Mouse (Mus musculus): ENCODE data around the gene Ccdc191. TPM values are rescaled to one million over a fixed set of nuclear protein-coding genes. Genes with fewer than 3 reads are reported as not detected.

Gene Ccdc191
- polyA plus RNA-seq, 1 experiment from 2014 or later: 11.1 TPM

DNA sequence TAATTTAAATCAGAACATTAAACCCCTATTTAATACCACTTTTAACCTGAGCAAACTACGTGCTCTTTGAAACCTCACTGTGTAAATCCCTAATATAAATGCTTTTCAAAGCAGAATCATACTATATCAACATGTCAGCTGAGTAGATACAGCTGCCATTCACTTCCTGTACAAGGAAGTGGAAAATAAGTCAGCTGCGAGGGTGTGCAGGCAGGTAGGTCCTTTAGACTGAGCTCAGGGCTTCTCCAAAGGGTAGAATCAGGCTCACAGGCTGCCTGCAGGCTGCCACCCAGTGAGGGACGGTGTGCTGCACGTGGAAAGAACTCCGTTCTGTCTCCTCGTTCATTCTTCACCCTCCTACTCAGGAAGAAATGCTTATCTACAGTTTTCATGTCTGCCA lies 65.3 kb downstream of the Ccdc191 start:
- Histone ChIP-seq H3K27me3 (ENCODE audit: insufficient read depth, low read length) (no peaks in the 10 kb centered on the region), H3K27ac (no peak overlapping the region), H3K4me1 (replicated peaks; ENCODE audit: insufficient read depth, low read length) (no peaks in the 10 kb centered on the region), H3K9ac (ENCODE audit: low read depth, low read length) (no peak overlapping the region), H3K4me2 (ENCODE audit: low read length) (no peak overlapping the region), H3K9me3 (replicated peaks; ENCODE audit: low read length) (no peaks in the 10 kb centered on the region), H3K4me3 (replicated peaks; ENCODE audit: low read depth, low read length) (no peak overlapping the region), H3K36me3 (ENCODE audit: insufficient read depth, low read length) (0 out of 2 replicates have a peak, but pooled peaks cover 9% of the 10 kb centered on the region)
- 63% methylated on average over 6 of the region's 6 CpGs for WGBS
- DNase-seq (ENCODE audit: low spot score) (no peak), ATAC-seq (replicated peaks; ENCODE audit: low FRiP score, low read depth) (no peak)
- TF ChIP-seq CTCF (IDR thresholded peaks at IDR 0.05; ENCODE audit: low read depth): no peak

DNA sequence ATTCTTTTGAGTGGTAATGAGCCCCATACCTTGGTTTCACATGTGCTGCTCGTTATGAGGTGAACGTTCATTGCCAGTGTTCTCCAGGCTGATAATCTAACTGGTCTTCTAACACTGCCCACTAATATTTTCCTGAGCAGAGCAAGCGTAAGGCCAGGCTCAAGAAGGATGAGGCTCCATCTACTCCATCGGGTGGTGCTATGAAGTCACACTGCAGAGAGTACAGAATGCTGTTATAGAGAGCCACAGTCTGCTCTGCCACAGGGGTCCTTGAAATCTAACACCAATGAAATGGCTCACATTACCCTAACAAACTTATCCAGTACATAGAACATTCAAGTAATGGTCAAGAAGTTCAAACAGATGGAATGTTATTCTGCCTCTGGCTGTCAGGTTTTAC lies 68.4 kb downstream of the Ccdc191 start:
- H3K27me3 ChIP-seq (ENCODE audit: insufficient read depth, low read length): no peaks in the 10 kb centered on the region
- DNase-seq (ENCODE audit: low spot score) (peak; percentile 5), ATAC-seq (replicated peaks; ENCODE audit: low FRiP score, low read depth) (no peak)
- H3K4me2 ChIP-seq (ENCODE audit: low read length): no peak overlapping the region
- H3K4me3 ChIP-seq (replicated peaks; ENCODE audit: low read depth, low read length): no peak overlapping the region
- WGBS: 83% methylated on average over 4 of the region's 4 CpGs
- no peak overlapping the region for H3K9ac ChIP-seq (ENCODE audit: low read depth, low read length)
- no peak overlapping the region for H3K27ac ChIP-seq
- no peaks in the 10 kb centered on the region for H3K9me3 ChIP-seq (replicated peaks; ENCODE audit: low read length)
- 0 out of 2 replicates have a peak, but pooled peaks cover 4% of the 10 kb centered on the region for H3K36me3 ChIP-seq (ENCODE audit: insufficient read depth, low read length)
- no peaks in the 10 kb centered on the region for H3K4me1 ChIP-seq (replicated peaks; ENCODE audit: insufficient read depth, low read length)
- TF ChIP-seq CTCF (IDR thresholded peaks at IDR 0.05; ENCODE audit: low read depth): no peak

DNA sequence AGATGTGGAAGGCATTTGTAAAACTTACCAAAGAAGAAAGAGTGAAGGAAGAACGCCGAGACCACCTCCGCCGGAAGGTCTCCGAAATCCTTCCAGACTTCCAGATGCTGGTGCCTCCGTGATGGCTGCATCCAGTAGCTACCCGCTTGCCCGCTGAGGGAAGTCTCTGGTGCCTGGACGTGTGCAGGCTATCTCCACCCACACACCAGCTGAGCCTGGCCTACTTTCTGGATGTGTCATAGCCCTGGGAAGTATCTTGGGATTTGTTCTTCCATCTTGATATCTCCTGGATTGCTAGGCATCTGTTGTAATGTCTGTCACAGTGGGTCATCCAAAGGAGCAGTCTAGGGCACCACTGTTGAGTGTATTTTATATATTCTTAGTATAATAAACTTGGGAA lies 73.7 kb downstream of the Ccdc191 start:
- 93% methylated on average over 9 of the region's 9 CpGs for WGBS
- Histone ChIP-seq H3K4me1 (replicated peaks; ENCODE audit: insufficient read depth, low read length) (no peaks in the 10 kb centered on the region), H3K4me2 (ENCODE audit: low read length) (no peak overlapping the region), H3K27ac (no peak overlapping the region), H3K9ac (ENCODE audit: low read depth, low read length) (no peak overlapping the region), H3K36me3 (ENCODE audit: insufficient read depth, low read length) (0 out of 2 replicates have a peak, but pooled peaks cover 4% of the 10 kb centered on the region), H3K27me3 (ENCODE audit: insufficient read depth, low read length) (no peaks in the 10 kb centered on the region), H3K4me3 (replicated peaks; ENCODE audit: low read depth, low read length) (no peak overlapping the region), H3K9me3 (replicated peaks; ENCODE audit: low read length) (no peaks in the 10 kb centered on the region)
- TF ChIP-seq CTCF (IDR thresholded peaks at IDR 0.05; ENCODE audit: low read depth): no peak
- DNase-seq (ENCODE audit: low spot score) (no peak), ATAC-seq (replicated peaks; ENCODE audit: low FRiP score, low read depth) (no peak)

DNA sequence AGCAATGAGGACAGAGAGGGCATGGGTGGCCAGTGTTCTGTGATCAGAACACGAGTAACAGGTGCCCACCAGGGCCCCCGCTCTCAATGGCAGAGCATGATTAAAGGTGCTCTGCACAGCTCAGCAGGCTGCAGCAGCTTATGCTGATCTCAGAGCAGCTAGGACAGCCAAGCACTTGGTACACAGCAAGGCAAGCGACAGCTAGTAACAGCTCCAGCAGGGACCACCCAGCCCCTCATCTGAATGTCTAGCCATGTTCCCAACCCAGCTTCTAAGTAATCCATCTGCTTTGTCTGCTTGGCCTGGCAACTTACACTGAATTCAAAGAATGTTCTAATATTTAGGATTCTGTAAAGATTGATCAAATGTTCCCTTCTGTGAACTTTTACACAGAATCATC lies 74.2 kb downstream of the Ccdc191 start:
- Histone ChIP-seq H3K27me3 (ENCODE audit: insufficient read depth, low read length) (no peaks in the 10 kb centered on the region), H3K9ac (ENCODE audit: low read depth, low read length) (no peak overlapping the region), H3K4me1 (replicated peaks; ENCODE audit: insufficient read depth, low read length) (no peaks in the 10 kb centered on the region), H3K9me3 (replicated peaks; ENCODE audit: low read length) (no peaks in the 10 kb centered on the region), H3K27ac (no peak overlapping the region), H3K4me3 (replicated peaks; ENCODE audit: low read depth, low read length) (no peak overlapping the region), H3K4me2 (ENCODE audit: low read length) (no peak overlapping the region), H3K36me3 (ENCODE audit: insufficient read depth, low read length) (0 out of 2 replicates have a peak, but pooled peaks cover 4% of the 10 kb centered on the region)
- WGBS: 84% methylated on average over 3 of the region's 3 CpGs
- no peak for DNase-seq (ENCODE audit: low spot score)
- ATAC-seq (replicated peaks; ENCODE audit: low FRiP score, low read depth): no peak
- TF ChIP-seq CTCF (IDR thresholded peaks at IDR 0.05; ENCODE audit: low read depth): no peak

DNA sequence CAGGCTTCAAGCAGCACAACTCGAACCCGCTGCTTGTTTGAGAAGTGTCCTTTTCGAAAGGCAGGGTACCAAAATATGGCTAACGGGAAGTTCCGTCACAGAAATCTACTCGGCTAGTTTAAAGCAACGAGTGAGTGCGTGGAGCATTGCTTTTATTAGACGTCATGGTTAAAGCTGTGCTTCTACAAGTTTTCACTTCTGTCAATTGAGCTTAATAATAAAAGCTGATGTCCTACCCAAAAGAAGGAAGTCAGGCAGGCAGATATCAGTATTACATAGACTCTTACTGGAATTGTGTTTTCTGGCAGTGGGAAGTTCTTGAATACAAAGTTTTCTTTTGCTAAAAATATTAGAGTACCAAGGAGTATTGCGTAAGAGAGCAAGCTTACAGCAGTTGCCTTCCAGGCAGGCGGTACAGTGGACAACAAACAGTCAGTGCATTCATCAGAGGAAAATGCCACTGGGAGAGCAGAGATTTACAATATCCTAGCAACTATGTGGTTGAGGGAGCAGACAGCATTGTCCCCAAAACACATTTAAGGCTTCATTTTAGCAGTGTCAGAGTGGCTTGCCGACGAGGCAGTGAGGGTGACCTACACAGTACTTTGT lies 76.3 kb downstream of the Ccdc191 start:
- ATAC-seq (replicated peaks; ENCODE audit: low FRiP score, low read depth): no peak

DNA sequence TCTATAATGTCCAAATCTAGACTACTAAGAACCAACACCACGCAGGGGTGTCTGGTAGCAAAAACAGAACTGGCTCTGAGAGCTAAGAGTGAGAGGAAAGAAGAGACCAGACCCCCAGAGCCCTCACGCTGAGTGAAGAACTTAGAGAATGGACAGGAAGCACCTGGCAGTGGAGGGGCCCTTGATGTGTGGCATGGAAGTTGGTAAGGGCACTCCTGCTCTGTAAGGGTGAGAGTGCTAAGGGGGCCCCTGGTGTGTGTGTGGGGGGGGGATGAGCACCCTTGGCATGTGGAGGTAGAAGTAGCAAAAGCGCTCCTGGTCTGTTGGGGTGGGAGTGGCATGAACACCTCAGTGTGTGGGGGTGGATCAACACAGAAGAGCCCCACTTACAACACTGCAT lies 80.8 kb downstream of the Ccdc191 start:
- TF ChIP-seq CTCF (IDR thresholded peaks at IDR 0.05; ENCODE audit: low read depth): no peak
- WGBS: 83% methylated on average over 3 of the region's 3 CpGs
- ATAC-seq (replicated peaks; ENCODE audit: low FRiP score, low read depth) (no peak), DNase-seq (ENCODE audit: low spot score) (no peak)
- H3K9ac ChIP-seq (ENCODE audit: low read depth, low read length): no peak overlapping the region
- H3K4me3 ChIP-seq (replicated peaks; ENCODE audit: low read depth, low read length): no peak overlapping the region
- H3K9me3 ChIP-seq (replicated peaks; ENCODE audit: low read length): no peaks in the 10 kb centered on the region
- H3K27ac ChIP-seq: no peak overlapping the region
- no peaks in the 10 kb centered on the region for H3K36me3 ChIP-seq (ENCODE audit: insufficient read depth, low read length)
- no peaks in the 10 kb centered on the region for H3K4me1 ChIP-seq (replicated peaks; ENCODE audit: insufficient read depth, low read length)
- H3K27me3 ChIP-seq (ENCODE audit: insufficient read depth, low read length): no peaks in the 10 kb centered on the region
- no peak overlapping the region for H3K4me2 ChIP-seq (ENCODE audit: low read length)

More for the DNA sequence above, 76.3 kb downstream of the Ccdc191 start:
- Histone ChIP-seq H3K36me3 (ENCODE audit: insufficient read depth, low read length) (no peaks in the 10 kb centered on the region), H3K27me3 (ENCODE audit: insufficient read depth, low read length) (no peaks in the 10 kb centered on the region), H3K27ac (no peak overlapping the region), H3K4me1 (replicated peaks; ENCODE audit: insufficient read depth, low read length) (no peaks in the 10 kb centered on the region), H3K9ac (ENCODE audit: low read depth, low read length) (no peak overlapping the region), H3K4me3 (replicated peaks; ENCODE audit: low read depth, low read length) (no peak overlapping the region), H3K4me2 (ENCODE audit: low read length) (no peak overlapping the region), H3K9me3 (replicated peaks; ENCODE audit: low read length) (no peaks in the 10 kb centered on the region)
- 90% methylated on average over 13 of the region's 13 CpGs for WGBS
- no peak for TF ChIP-seq CTCF (IDR thresholded peaks at IDR 0.05; ENCODE audit: low read depth)
- DNase-seq (ENCODE audit: low spot score): peak; percentile 1

DNA sequence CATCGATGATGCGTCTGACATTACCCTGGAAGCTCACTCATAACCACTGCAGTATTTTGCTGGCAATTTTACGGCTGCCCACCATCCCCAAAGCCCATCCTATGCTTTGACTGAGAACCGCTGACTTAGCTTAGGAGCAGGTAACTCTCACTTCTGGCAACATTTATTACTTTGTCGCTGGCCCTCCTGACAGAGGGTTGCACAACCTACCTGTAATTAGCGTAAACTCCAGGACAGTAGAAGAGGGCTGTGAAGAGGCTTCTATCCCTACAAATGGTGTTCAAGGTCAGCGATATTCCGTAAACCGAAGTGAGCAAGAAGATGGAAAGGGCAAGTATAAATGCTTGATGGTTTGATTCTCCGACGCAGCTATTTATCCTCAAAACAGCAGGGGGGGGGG lies 81.6 kb downstream of the Ccdc191 start:
- Histone ChIP-seq H3K4me1 (replicated peaks; ENCODE audit: insufficient read depth, low read length) (no peaks in the 10 kb centered on the region), H3K4me3 (replicated peaks; ENCODE audit: low read depth, low read length) (no peak overlapping the region), H3K4me2 (ENCODE audit: low read length) (no peak overlapping the region), H3K36me3 (ENCODE audit: insufficient read depth, low read length) (no peaks in the 10 kb centered on the region), H3K27me3 (ENCODE audit: insufficient read depth, low read length) (no peaks in the 10 kb centered on the region), H3K9ac (ENCODE audit: low read depth, low read length) (no peak overlapping the region), H3K27ac (no peak overlapping the region), H3K9me3 (replicated peaks; ENCODE audit: low read length) (no peaks in the 10 kb centered on the region)
- no peak for TF ChIP-seq CTCF (IDR thresholded peaks at IDR 0.05; ENCODE audit: low read depth)
- ATAC-seq (replicated peaks; ENCODE audit: low FRiP score, low read depth): no peak
- DNase-seq (ENCODE audit: low spot score): no peak
- 94% methylated on average over 11 of the region's 11 CpGs for WGBS
